Mouse (Mus musculus): ENCODE results near the gene Nkapd1. TPM values are rescaled to one million over a fixed set of nuclear protein-coding genes. Genes with fewer than 3 reads are reported as not detected.

Gene Nkapd1
- 4.1 and 5.1 TPM in 2 replicates for polyA plus RNA-seq (2012; rRNA removed)

GRCm38 (mm10) chr9:50616766-50617603, at the start of gene Nkapd1, which contains the start of gene Pih1d2:
Gene Nkapd1, minus strand, starts transcription at chr9:50617464.
Gene Pih1d2, plus strand, starts transcription at chr9:50617321.
- TF ChIP-seq POLR2A (IDR thresholded peaks at IDR 0.05; ENCODE audit: low read depth, low read length): no peak
- TF ChIP-seq CTCF (conservative IDR thresholded peaks at IDR 0.05; ENCODE audit: insufficient read depth, insufficient read length, low read depth, low read length): no peak
- peak within 1 kb of the TSS; percentile 73 for H3K27ac ChIP-seq (ENCODE audit: insufficient read depth, low read depth, low read length)
- DNase-seq: peak; percentile 95
- no peaks in the 10 kb centered on the region; the same call in 1 of the 2 replicates for H3K36me3 ChIP-seq (ENCODE audit: control insufficient read depth, insufficient read depth, low read length)
- peaks cover 5% of the 10 kb centered on the region; the same call in 1 of the 2 replicates for H3K4me1 ChIP-seq (ENCODE audit: control insufficient read depth, insufficient read depth, low read length)
- under 1% methylated on average over 79 of the region's 81 CpGs for WGBS
- H3K27me3 ChIP-seq (replicated peaks; ENCODE audit: control insufficient read depth, insufficient read depth, low read length): no peaks in the 10 kb centered on the region
- H3K4me3 ChIP-seq (ENCODE audit: insufficient read depth, low read depth, low read length): peak within 1 kb of the TSS; percentile 88

GRCm38 (mm10) chr9:50666442-50666841, 49.2 kb upstream of the Nkapd1 start:
- Histone ChIP-seq H3K36me3 (ENCODE audit: control insufficient read depth, insufficient read depth, low read length) (no peaks in the 10 kb centered on the region; the same call in 1 of the 2 replicates), H3K27ac (ENCODE audit: insufficient read depth, low read depth, low read length) (no peak overlapping the region), H3K4me3 (ENCODE audit: insufficient read depth, low read depth, low read length) (no peak overlapping the region), H3K27me3 (replicated peaks; ENCODE audit: control insufficient read depth, insufficient read depth, low read length) (no peaks in the 10 kb centered on the region), H3K4me1 (ENCODE audit: control insufficient read depth, insufficient read depth, low read length) (no peaks in the 10 kb centered on the region)
- DNase-seq: no peak
- 76% methylated on average over 6 of the region's 6 CpGs for WGBS
- no peak for TF ChIP-seq POLR2A (IDR thresholded peaks at IDR 0.05; ENCODE audit: low read depth, low read length)
- TF ChIP-seq CTCF (conservative IDR thresholded peaks at IDR 0.05; ENCODE audit: insufficient read depth, insufficient read length, low read depth, low read length): no peak

GRCm38 (mm10) chr9:50664826-50665225, 47.6 kb upstream of the Nkapd1 start:
- no peak for DNase-seq
- H3K36me3 ChIP-seq (ENCODE audit: control insufficient read depth, insufficient read depth, low read length): no peaks in the 10 kb centered on the region; the same call in 1 of the 2 replicates
- no peaks in the 10 kb centered on the region for H3K27me3 ChIP-seq (replicated peaks; ENCODE audit: control insufficient read depth, insufficient read depth, low read length)
- no peak overlapping the region for H3K27ac ChIP-seq (ENCODE audit: insufficient read depth, low read depth, low read length)
- TF ChIP-seq CTCF (conservative IDR thresholded peaks at IDR 0.05; ENCODE audit: insufficient read depth, insufficient read length, low read depth, low read length): no peak
- no peak for TF ChIP-seq POLR2A (IDR thresholded peaks at IDR 0.05; ENCODE audit: low read depth, low read length)
- H3K4me1 ChIP-seq (ENCODE audit: control insufficient read depth, insufficient read depth, low read length): no peaks in the 10 kb centered on the region; the same call in 1 of the 2 replicates
- no peak overlapping the region for H3K4me3 ChIP-seq (ENCODE audit: insufficient read depth, low read depth, low read length)
- WGBS: 86% methylated on average over 5 of the region's 5 CpGs

GRCm38 (mm10) chr9:50660431-50660830, 43.2 kb upstream of the Nkapd1 start:
- 6% methylated on average over 12 of the region's 12 CpGs for WGBS
- H3K4me1 ChIP-seq (ENCODE audit: control insufficient read depth, insufficient read depth, low read length): peaks cover 3% of the 10 kb centered on the region; the same call in 1 of the 2 replicates
- DNase-seq: peak; percentile 80
- H3K27me3 ChIP-seq (replicated peaks; ENCODE audit: control insufficient read depth, insufficient read depth, low read length): no peaks in the 10 kb centered on the region
- no peak for TF ChIP-seq CTCF (conservative IDR thresholded peaks at IDR 0.05; ENCODE audit: insufficient read depth, insufficient read length, low read depth, low read length)
- no peak for TF ChIP-seq POLR2A (IDR thresholded peaks at IDR 0.05; ENCODE audit: low read depth, low read length)
- H3K36me3 ChIP-seq (ENCODE audit: control insufficient read depth, insufficient read depth, low read length): no peaks in the 10 kb centered on the region; the same call in 1 of the 2 replicates
- no peak overlapping the region; the same call in 1 of the 2 replicates for H3K27ac ChIP-seq (ENCODE audit: insufficient read depth, low read depth, low read length)
- H3K4me3 ChIP-seq (ENCODE audit: insufficient read depth, low read depth, low read length): peak overlapping the region; percentile 32

- Histone ChIP-seq H3K27ac (ENCODE audit: insufficient read depth, low read depth, low read length) (peak within 1 kb of the TSS; percentile 93), H3K4me1 (ENCODE audit: control insufficient read depth, insufficient read depth, low read length) (peaks cover 3% of the 10 kb centered on the region; the same call in 1 of the 2 replicates), H3K4me3 (ENCODE audit: insufficient read depth, low read depth, low read length) (peak within 1 kb of the TSS; percentile 89), H3K36me3 (ENCODE audit: control insufficient read depth, insufficient read depth, low read length) (no peaks in the 10 kb centered on the region; the same call in 1 of the 2 replicates), H3K27me3 (replicated peaks; ENCODE audit: control insufficient read depth, insufficient read depth, low read length) (no peaks in the 10 kb centered on the region)
- TF ChIP-seq POLR2A (IDR thresholded peaks at IDR 0.05; ENCODE audit: low read depth, low read length) (peak; percentile 72), CTCF (conservative IDR thresholded peaks at IDR 0.05; ENCODE audit: insufficient read depth, insufficient read length, low read depth, low read length) (no peak)
- WGBS: under 1% methylated on average over 63 of the region's 63 CpGs
- peak; percentile 93 for DNase-seq
Measured at GRCm38 (mm10) chr9:50659392-50660217, 42.3 kb upstream of the Nkapd1 start, which contains the start of gene Dlat. Gene Dlat, minus strand, starts transcription at chr9:50659780.

- under 1% methylated on average over 28 of the region's 28 CpGs for WGBS
Measured at GRCm38 (mm10) chr9:50658941-50659388, 41.7 kb upstream of the Nkapd1 start.

More at GRCm38 (mm10) chr9:50658941-50659388, 41.7 kb upstream of the Nkapd1 start:
- TF ChIP-seq POLR2A (IDR thresholded peaks at IDR 0.05; ENCODE audit: low read depth, low read length): no peak
- TF ChIP-seq CTCF (conservative IDR thresholded peaks at IDR 0.05; ENCODE audit: insufficient read depth, insufficient read length, low read depth, low read length): no peak
- H3K4me1 ChIP-seq (ENCODE audit: control insufficient read depth, insufficient read depth, low read length): peaks cover 3% of the 10 kb centered on the region; the same call in 1 of the 2 replicates
- peak overlapping the region; percentile 69 for H3K27ac ChIP-seq (ENCODE audit: insufficient read depth, low read depth, low read length)
- no peaks in the 10 kb centered on the region for H3K27me3 ChIP-seq (replicated peaks; ENCODE audit: control insufficient read depth, insufficient read depth, low read length)
- peak overlapping the region; percentile 89 for H3K4me3 ChIP-seq (ENCODE audit: insufficient read depth, low read depth, low read length)
- DNase-seq: peak; percentile 39
- peaks cover 2% of the 10 kb centered on the region; the same call in 1 of the 2 replicates for H3K36me3 ChIP-seq (ENCODE audit: control insufficient read depth, insufficient read depth, low read length)

All from kidney, adult 2 months (tissue).